Mouse (Mus musculus): ENCODE data around the gene Spata25.

DNA sequence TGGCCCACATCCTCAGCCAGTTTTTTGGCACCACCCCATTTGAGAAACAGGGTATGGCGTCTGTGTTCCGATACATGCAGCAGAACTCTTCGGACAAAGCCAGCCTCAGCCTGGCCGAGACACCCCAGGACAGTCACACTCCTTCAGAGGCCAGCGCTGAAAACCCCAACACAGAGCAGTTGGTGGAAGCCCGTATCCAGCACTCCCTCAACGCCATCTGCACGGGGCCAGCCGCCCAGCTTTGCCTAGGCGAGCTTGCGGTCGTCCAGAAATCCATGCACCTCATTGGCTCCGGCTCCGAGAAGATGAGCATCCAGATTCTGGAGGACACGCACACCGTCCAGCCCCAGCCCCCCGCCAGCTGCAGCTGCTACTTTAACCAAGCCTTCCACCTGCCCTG, 2.8 kb downstream of the Spata25 start:
- TF ChIP-seq CTCF (IDR thresholded peaks at IDR 0.05; ENCODE audit: low read depth) (no peak), EP300 (optimal IDR thresholded peaks at IDR 0.05) (no peak)
